Mouse (Mus musculus) liver, embryonic 15.5 days (tissue): ENCODE measurements around the gene Abcg8. TPM values are rescaled to one million over a fixed set of nuclear protein-coding genes. Genes with fewer than 3 reads are reported as not detected.

Experiments used
- ATAC-seq: fragments of 200-750 bp; cut with Nextera tagmentation; 2 replicates; pipeline ENCODE4 v1.8.0; 2017; ENCODE audit warnings: moderate number of reproducible peaks, mild to moderate bottlenecking, moderate library complexity; ENCODE audit not compliant: insufficient read depth
- H3K27ac ChIP-seq: fragments of 300-500 bp; sonication (generic); replicated peaks from 2 replicates; pipeline ENCODE4 v1.5.1; 2015; ENCODE audit warnings: mild to moderate bottlenecking, inconsistent platforms
- H3K27me3 ChIP-seq: fragments of 300-500 bp; sonication (generic); 2 replicates; pipeline ENCODE4 v1.6.1; 2015; ENCODE audit warnings: mild to moderate bottlenecking, inconsistent platforms
- H3K36me3 ChIP-seq: fragments of 300-500 bp; sonication (generic); replicated peaks from 2 replicates; pipeline ENCODE4 v1.6.1; 2015; ENCODE audit warnings: moderate library complexity, mild to moderate bottlenecking, inconsistent platforms
- H3K4me1 ChIP-seq: fragments of 300-500 bp; sonication (generic); replicated peaks from 2 replicates; pipeline ENCODE4 v1.6.1; 2015; ENCODE audit warnings: inconsistent platforms
- H3K4me2 ChIP-seq: fragments of 300-500 bp; sonication (generic); 2 replicates; pipeline ENCODE4 v1.6.1; 2015; ENCODE audit warnings: moderate library complexity, mild to moderate bottlenecking, inconsistent platforms
- H3K4me3 ChIP-seq: fragments of 300-500 bp; sonication (generic); replicated peaks from 2 replicates; pipeline ENCODE4 v1.5.1; 2015; ENCODE audit warnings: mild to moderate bottlenecking, inconsistent platforms
- H3K9ac ChIP-seq: fragments of 300-500 bp; sonication (generic); 2 replicates; pipeline ENCODE4 v1.6.1; 2015; ENCODE audit warnings: moderate library complexity, mild to moderate bottlenecking, inconsistent platforms
- H3K9me3 ChIP-seq: fragments of 300-500 bp; sonication (generic); replicated peaks from 2 replicates; pipeline ENCODE4 v1.6.1; 2016; ENCODE audit warnings: inconsistent platforms
- WGBS: fragments of 180-500 bp; shearing (Covaris S2); methylation state at CpG from one replicate; pipeline ENCODE4 v1.1.7; 2015; ENCODE audit warnings: mixed read lengths; ENCODE audit not compliant: insufficient replicate concordance; 5-methylcytosine and 5-hydroxymethylcytosine counted together
- polyA plus RNA-seq: library from polyadenylated mRNA; unstranded; fragments of >200 nt; fragmentation: Nextera tagmentation; extraction: Ambion mirVana; gene quantifications from 2 replicates; pipeline ENCODE4 v1.2.1, GENCODE M21; 2015

Gene Abcg8
- polyA plus RNA-seq, 1 experiment from 2014 or later = 0.56 TPM

- Histone ChIP-seq H3K27me3 (no peaks in the 10 kb centered on the region), H3K27ac (no peak overlapping the region), H3K4me2 (no peak overlapping the region), H3K9ac (no peak overlapping the region), H3K9me3 (no peaks in the 10 kb centered on the region), H3K4me1 (peaks cover 8% of the 10 kb centered on the region; the same call in 1 of the 2 replicates), H3K4me3 (no peak overlapping the region), H3K36me3 (no peaks in the 10 kb centered on the region)
- ATAC-seq = no peak
- WGBS = 42% methylated on average over 16 of the region's 16 CpGs
Observed at GRCm38 (mm10) chr17:84644292-84645050, 31.6 kb upstream of the Abcg8 start.

GRCm38 (mm10) chr17:84645119-84645518 lies 31.0 kb upstream of the Abcg8 start:
- no peak for ATAC-seq
- H3K27ac ChIP-seq = no peak overlapping the region
- WGBS = 48% methylated on average over 9 of the region's 9 CpGs

GRCm38 (mm10) chr17:84645894-84646293 lies 30.2 kb upstream of the Abcg8 start:
- peaks cover 8% of the 10 kb centered on the region; the same call in 1 of the 2 replicates for H3K4me1 ChIP-seq
- H3K9ac ChIP-seq = no peak overlapping the region
- no peaks in the 10 kb centered on the region for H3K27me3 ChIP-seq
- H3K4me3 ChIP-seq = no peak overlapping the region
- H3K9me3 ChIP-seq = no peaks in the 10 kb centered on the region
- no peaks in the 10 kb centered on the region for H3K36me3 ChIP-seq
- no peak overlapping the region for H3K4me2 ChIP-seq
- ATAC-seq = no peak
- no peak overlapping the region for H3K27ac ChIP-seq
- WGBS = 11% methylated on average over 5 of the region's 7 CpGs

More at GRCm38 (mm10) chr17:84645119-84645518, 31.0 kb upstream of the Abcg8 start:
- Histone ChIP-seq H3K36me3 (no peaks in the 10 kb centered on the region), H3K9ac (no peak overlapping the region), H3K4me2 (no peak overlapping the region), H3K27me3 (no peaks in the 10 kb centered on the region), H3K9me3 (no peaks in the 10 kb centered on the region), H3K4me1 (peaks cover 8% of the 10 kb centered on the region; the same call in 1 of the 2 replicates), H3K4me3 (no peak overlapping the region)

- H3K9ac ChIP-seq = no peak overlapping the region
- no peak overlapping the region for H3K4me2 ChIP-seq
- no peaks in the 10 kb centered on the region for H3K27me3 ChIP-seq
- no peak for ATAC-seq
- no peaks in the 10 kb centered on the region for H3K9me3 ChIP-seq
- peaks cover 8% of the 10 kb centered on the region; the same call in 1 of the 2 replicates for H3K4me1 ChIP-seq
- no peaks in the 10 kb centered on the region for H3K36me3 ChIP-seq
- WGBS = 42% methylated on average over 2 of the region's 2 CpGs
- no peak overlapping the region for H3K27ac ChIP-seq
- H3K4me3 ChIP-seq = no peak overlapping the region
Observed at GRCm38 (mm10) chr17:84646477-84646876, 29.6 kb upstream of the Abcg8 start.

GRCm38 (mm10) chr17:84647630-84648029 lies 28.5 kb upstream of the Abcg8 start:
- no peaks in the 10 kb centered on the region for H3K36me3 ChIP-seq
- H3K27me3 ChIP-seq = no peaks in the 10 kb centered on the region
- H3K9me3 ChIP-seq = no peaks in the 10 kb centered on the region
- no peak overlapping the region for H3K4me2 ChIP-seq
- peaks cover 8% of the 10 kb centered on the region; the same call in 1 of the 2 replicates for H3K4me1 ChIP-seq
- no peak overlapping the region for H3K27ac ChIP-seq
- no peak overlapping the region for H3K4me3 ChIP-seq
- WGBS = 18% methylated on average over 4 of the region's 4 CpGs
- H3K9ac ChIP-seq = no peak overlapping the region
- ATAC-seq = no peak

- WGBS = 69% methylated on average over 9 of the region's 9 CpGs
- no peak for ATAC-seq
- H3K4me3 ChIP-seq = no peak overlapping the region
- no peaks in the 10 kb centered on the region for H3K27me3 ChIP-seq
- no peak overlapping the region for H3K27ac ChIP-seq
- no peak overlapping the region for H3K9ac ChIP-seq
- no peaks in the 10 kb centered on the region for H3K36me3 ChIP-seq
- peaks cover 8% of the 10 kb centered on the region; the same call in 1 of the 2 replicates for H3K4me1 ChIP-seq
- no peak overlapping the region for H3K4me2 ChIP-seq
- no peaks in the 10 kb centered on the region for H3K9me3 ChIP-seq
Observed at GRCm38 (mm10) chr17:84650302-84651017, 25.6 kb upstream of the Abcg8 start.

- Histone ChIP-seq H3K27ac (no peak overlapping the region), H3K4me3 (no peak overlapping the region), H3K9ac (no peak overlapping the region), H3K4me1 (no peaks in the 10 kb centered on the region), H3K4me2 (no peak overlapping the region), H3K36me3 (no peaks in the 10 kb centered on the region), H3K9me3 (no peaks in the 10 kb centered on the region), H3K27me3 (no peaks in the 10 kb centered on the region)
- WGBS = 61% methylated on average over 9 of the region's 9 CpGs
- no peak for ATAC-seq
Observed at GRCm38 (mm10) chr17:84653544-84653943, 22.6 kb upstream of the Abcg8 start.

GRCm38 (mm10) chr17:84656205-84656604 lies 19.9 kb upstream of the Abcg8 start:
- no peak overlapping the region for H3K4me3 ChIP-seq
- no peaks in the 10 kb centered on the region for H3K36me3 ChIP-seq
- no peak for ATAC-seq
- WGBS = 66% methylated on average over 5 of the region's 5 CpGs
- H3K4me2 ChIP-seq = no peak overlapping the region
- no peaks in the 10 kb centered on the region for H3K9me3 ChIP-seq
- no peaks in the 10 kb centered on the region for H3K4me1 ChIP-seq
- no peaks in the 10 kb centered on the region for H3K27me3 ChIP-seq
- no peak overlapping the region for H3K27ac ChIP-seq
- no peak overlapping the region for H3K9ac ChIP-seq

- Histone ChIP-seq H3K27ac (no peak overlapping the region), H3K36me3 (no peaks in the 10 kb centered on the region), H3K4me1 (no peaks in the 10 kb centered on the region), H3K9ac (no peak overlapping the region), H3K27me3 (no peaks in the 10 kb centered on the region), H3K4me2 (no peak overlapping the region), H3K9me3 (no peaks in the 10 kb centered on the region), H3K4me3 (no peak overlapping the region)
- ATAC-seq = no peak
- 72% methylated on average over 19 of the region's 19 CpGs for WGBS
Observed at GRCm38 (mm10) chr17:84656653-84657421, 19.3 kb upstream of the Abcg8 start.

- no peaks in the 10 kb centered on the region for H3K4me1 ChIP-seq
- ATAC-seq = no peak
- no peaks in the 10 kb centered on the region for H3K36me3 ChIP-seq
- H3K4me2 ChIP-seq = no peak overlapping the region
- H3K4me3 ChIP-seq = no peak overlapping the region
- no peaks in the 10 kb centered on the region for H3K27me3 ChIP-seq
- no peaks in the 10 kb centered on the region for H3K9me3 ChIP-seq
- 63% methylated on average over 3 of the region's 3 CpGs for WGBS
- H3K27ac ChIP-seq = no peak overlapping the region
- no peak overlapping the region for H3K9ac ChIP-seq
Observed at GRCm38 (mm10) chr17:84657422-84657732, 18.7 kb upstream of the Abcg8 start.

- H3K27ac ChIP-seq = no peak overlapping the region
- no peak overlapping the region for H3K9ac ChIP-seq
- H3K36me3 ChIP-seq = no peaks in the 10 kb centered on the region
- H3K4me1 ChIP-seq = no peaks in the 10 kb centered on the region
- no peaks in the 10 kb centered on the region for H3K9me3 ChIP-seq
- no peak overlapping the region for H3K4me3 ChIP-seq
- ATAC-seq = no peak
- H3K4me2 ChIP-seq = no peak overlapping the region
- 60% methylated on average over 7 of the region's 7 CpGs for WGBS
- no peaks in the 10 kb centered on the region for H3K27me3 ChIP-seq
Observed at GRCm38 (mm10) chr17:84657782-84658181, 18.3 kb upstream of the Abcg8 start.
